In genomic region chr13:84366017-84366416, GRCm38 (mm10) we compare ENCODE assay signal across 34 mouse cellular contexts.
"Had no signal": no experiment of that assay in that cellular context is flagged by ENCODE, and none has a peak within 500 bp of the region (broad histone marks: within the 10 kb centered on the region; RNA-seq: fewer than 3 reads in every experiment).

No protein-coding gene starts in this region.

- DNase-seq: heart, postnatal 10 days; heart, postnatal 14 days; heart, postnatal 36 days; heart, postnatal 4 days; kidney, adult 11 months; kidney, adult 18-20 months; kidney, adult 2 months; kidney, adult 8-10 months; kidney, adult 9 months; kidney, postnatal 10 days; kidney, postnatal 14 days; kidney, postnatal 25 days; kidney, postnatal 36 days; kidney, postnatal 4 days; layer of hippocampus, adult 9-11 months; layer of hippocampus, postnatal 36 days had no signal

- H3K36me3 ChIP-seq: heart, embryonic 12.5 days; heart, embryonic 13.5 days; heart, embryonic 15.5 days; hindbrain, embryonic 10.5 days; hindbrain, embryonic 12.5 days; hindbrain, embryonic 13.5 days; hindbrain, embryonic 15.5 days; intestine, embryonic 15.5 days; kidney, embryonic 15.5 days had no signal

- H3K4me2 ChIP-seq: heart, embryonic 11.5 days; heart, embryonic 12.5 days; heart, embryonic 13.5 days; heart, embryonic 15.5 days; hindbrain, embryonic 12.5 days; hindbrain, embryonic 13.5 days; hindbrain, embryonic 15.5 days; intestine, embryonic 15.5 days; kidney, embryonic 15.5 days had no signal

- H3K9ac ChIP-seq: heart, embryonic 12.5 days; heart, embryonic 13.5 days; heart, embryonic 15.5 days; hindbrain, embryonic 12.5 days; hindbrain, embryonic 13.5 days; hindbrain, embryonic 15.5 days; intestine, embryonic 15.5 days; kidney, embryonic 15.5 days had no signal

- H3K27me3 ChIP-seq: heart, embryonic 12.5 days; heart, embryonic 13.5 days; heart, embryonic 15.5 days; hindbrain, embryonic 12.5 days; hindbrain, embryonic 13.5 days; hindbrain, embryonic 15.5 days; intestine, embryonic 15.5 days; kidney, embryonic 15.5 days had no signal

- H3K4me3 ChIP-seq: heart, embryonic 12.5 days; heart, embryonic 13.5 days; heart, embryonic 15.5 days; hindbrain, embryonic 10.5 days; hindbrain, embryonic 12.5 days; hindbrain, embryonic 13.5 days; hindbrain, embryonic 15.5 days; intestine, embryonic 15.5 days; kidney, embryonic 15.5 days; layer of hippocampus, adult 2 months; left cerebral cortex, adult 2 months had no signal

- H3K9me3 ChIP-seq: heart, embryonic 12.5 days; heart, embryonic 15.5 days; intestine, embryonic 15.5 days; kidney, embryonic 15.5 days had no signal

- ATAC-seq: hindbrain, embryonic 16.5 days; hindbrain, postnatal 0 days; inflammation-experienced regulatory T-cells, adult 6 months; intestine, embryonic 15.5 days; intestine, embryonic 16.5 days; intestine, postnatal 0 days had no signal

- H3K27ac ChIP-seq: heart, embryonic 13.5 days; heart, embryonic 15.5 days; hindbrain, embryonic 10.5 days; hindbrain, embryonic 12.5 days; hindbrain, embryonic 13.5 days; hindbrain, embryonic 15.5 days; hindbrain, postnatal 0 days; intestine, embryonic 15.5 days; kidney, embryonic 15.5 days; kidney, postnatal 0 days; left cerebral cortex, adult 2 months had no signal

- H3K4me1 ChIP-seq: heart, embryonic 12.5 days; heart, embryonic 13.5 days; heart, embryonic 15.5 days; hindbrain, embryonic 10.5 days; hindbrain, embryonic 12.5 days; hindbrain, embryonic 13.5 days; hindbrain, embryonic 15.5 days; intestine, embryonic 15.5 days; kidney, embryonic 15.5 days had no signal
